ENCODE assay signal across 20 mouse cellular contexts in genomic region chr11:81923096-81923495, GRCm38 (mm10).
"Had no signal": no experiment of that assay in that cellular context is flagged by ENCODE, and none has a peak within 500 bp of the region (broad histone marks: within the 10 kb centered on the region; RNA-seq: fewer than 3 reads in every experiment).

No protein-coding gene starts in this region.

- H3K4me2 ChIP-seq: limb, embryonic 13.5 days; liver, embryonic 12.5 days; liver, embryonic 15.5 days; lung, embryonic 15.5 days; midbrain, embryonic 11.5 days; midbrain, embryonic 15.5 days; neural tube, embryonic 13.5 days; stomach, embryonic 15.5 days had no signal

- ATAC-seq: liver, embryonic 12.5 days; midbrain, embryonic 15.5 days had no signal

- H3K4me1 ChIP-seq: limb, embryonic 10.5 days; limb, embryonic 13.5 days; liver, embryonic 12.5 days; liver, embryonic 15.5 days; lung, embryonic 15.5 days; midbrain, embryonic 15.5 days; neural tube, embryonic 13.5 days; stomach, embryonic 15.5 days had no signal

- H3K27me3 ChIP-seq: limb, embryonic 13.5 days; liver, embryonic 12.5 days; liver, embryonic 15.5 days; lung, embryonic 15.5 days; midbrain, embryonic 15.5 days; neural tube, embryonic 13.5 days; stomach, embryonic 15.5 days had no signal

- DNase-seq: kidney, adult 18-20 months; kidney, adult 9 months; kidney, postnatal 14 days; kidney, postnatal 4 days; liver; lung, adult 18-20 months; lung, postnatal 14 days; lung, postnatal 4 days; retina, postnatal 1 day; right cerebral cortex, postnatal 25 days; spleen, adult 18-20 months had no signal

- H3K27ac ChIP-seq: limb, embryonic 10.5 days; limb, embryonic 13.5 days; liver, embryonic 12.5 days; liver, embryonic 15.5 days; lung, embryonic 15.5 days; midbrain, embryonic 15.5 days; neural tube, embryonic 13.5 days; stomach, embryonic 15.5 days had no signal

- H3K9ac ChIP-seq: limb, embryonic 13.5 days; liver, embryonic 12.5 days; liver, embryonic 15.5 days; lung, embryonic 15.5 days; midbrain, embryonic 15.5 days; neural tube, embryonic 13.5 days; stomach, embryonic 15.5 days had no signal

- H3K9me3 ChIP-seq: limb, embryonic 10.5 days; limb, embryonic 13.5 days; liver, embryonic 12.5 days; liver, embryonic 15.5 days; lung, embryonic 15.5 days; midbrain, embryonic 15.5 days; neural tube, embryonic 13.5 days; stomach, embryonic 15.5 days had no signal

- H3K4me3 ChIP-seq: limb, embryonic 10.5 days; limb, embryonic 13.5 days; liver, embryonic 12.5 days; liver, embryonic 15.5 days; lung, embryonic 15.5 days; midbrain, embryonic 15.5 days; neural tube, embryonic 13.5 days; stomach, embryonic 15.5 days had no signal

- H3K36me3 ChIP-seq: limb, embryonic 10.5 days; limb, embryonic 13.5 days; liver, embryonic 12.5 days; liver, embryonic 15.5 days; lung, embryonic 15.5 days; midbrain, embryonic 15.5 days; neural tube, embryonic 13.5 days; stomach, embryonic 15.5 days had no signal
